Mouse (Mus musculus): ENCODE data around the gene Tekt2. TPM values are rescaled to one million over a fixed set of nuclear protein-coding genes. Genes with fewer than 3 reads are reported as not detected.
A peak's percentile ranks its signal among the peaks of the same experiment; 100 is the strongest.

Gene Tekt2
- not detected in 2 replicates for total RNA-seq (2017)

DNA sequence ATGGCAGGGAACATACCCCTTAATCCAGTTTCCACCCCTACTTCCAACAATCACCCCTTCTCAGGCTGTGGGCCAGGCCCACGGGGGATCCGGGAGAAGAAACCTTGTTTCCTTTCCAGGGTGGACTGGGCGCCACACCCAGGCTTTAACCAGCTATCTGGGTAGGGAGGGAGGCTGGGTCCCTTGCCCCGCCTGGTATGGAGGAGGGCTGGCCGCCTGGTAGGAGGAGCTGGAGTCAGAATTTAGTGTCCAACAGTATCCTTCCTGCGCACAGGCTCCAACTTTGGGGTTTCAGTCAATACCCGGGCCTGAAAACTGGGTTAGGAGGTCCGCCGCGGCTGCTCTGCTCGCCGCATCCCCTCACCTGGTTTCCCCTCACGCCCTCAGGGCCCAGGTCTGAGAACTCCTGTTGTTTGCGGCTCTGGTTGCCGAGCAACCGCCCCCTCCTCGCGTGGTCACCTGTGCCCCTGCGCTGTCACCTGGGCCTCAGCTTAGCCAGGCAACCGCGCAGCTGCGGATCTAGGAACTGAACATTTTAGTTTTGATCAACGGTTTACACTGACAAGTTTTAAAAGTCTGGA is at the start of gene Tekt2:
Tekt2 (minus strand) TSS at position 408 of the 581 bp plus-strand sequence.
- ATAC-seq (ENCODE audit: extremely low read depth, insufficient number of reproducible peaks, low FRiP score, poor library complexity, severe bottlenecking) = no peak

DNA sequence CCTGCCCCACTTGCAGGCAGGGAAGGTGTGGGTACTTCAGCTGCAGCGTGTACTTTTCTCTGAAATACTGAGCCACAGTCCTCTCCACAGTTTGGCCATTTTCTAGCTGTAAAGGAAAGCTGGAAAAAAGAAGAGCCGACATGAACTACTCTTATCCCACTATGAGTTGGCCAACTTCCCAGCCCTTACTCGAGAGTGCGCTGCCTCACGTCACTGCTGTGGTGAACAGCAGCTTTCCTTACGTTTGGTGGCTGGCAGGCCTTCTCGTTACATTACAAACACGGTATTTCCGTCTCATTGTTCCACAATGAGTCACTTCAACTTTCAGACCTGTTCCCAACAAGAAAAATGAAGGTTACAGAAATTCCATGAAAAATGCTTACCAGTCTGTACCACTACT is 46.0 kb upstream of the Tekt2 start:
- no peak for ATAC-seq (ENCODE audit: extremely low read depth, insufficient number of reproducible peaks, low FRiP score, poor library complexity, severe bottlenecking)

DNA sequence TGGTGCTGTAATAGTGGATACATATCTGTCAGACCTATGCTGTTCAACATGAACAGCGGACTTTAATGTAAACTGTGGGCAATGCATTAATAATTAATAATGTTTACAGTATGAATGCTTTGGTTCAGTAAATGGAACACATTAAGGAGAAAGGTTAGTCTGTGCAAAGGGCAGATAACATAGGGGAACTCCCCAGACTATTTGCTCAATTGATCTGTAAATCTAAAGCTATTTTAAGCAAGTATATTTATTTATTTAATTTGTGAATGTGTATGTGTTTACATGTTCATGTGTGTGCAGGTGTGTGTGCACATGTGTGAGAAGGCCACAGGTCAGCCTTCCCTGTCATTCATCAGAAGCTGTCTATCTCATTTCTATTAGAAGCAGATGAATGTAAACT is 34.6 kb upstream of the Tekt2 start:
- ATAC-seq (ENCODE audit: extremely low read depth, insufficient number of reproducible peaks, low FRiP score, poor library complexity, severe bottlenecking) = no peak

DNA sequence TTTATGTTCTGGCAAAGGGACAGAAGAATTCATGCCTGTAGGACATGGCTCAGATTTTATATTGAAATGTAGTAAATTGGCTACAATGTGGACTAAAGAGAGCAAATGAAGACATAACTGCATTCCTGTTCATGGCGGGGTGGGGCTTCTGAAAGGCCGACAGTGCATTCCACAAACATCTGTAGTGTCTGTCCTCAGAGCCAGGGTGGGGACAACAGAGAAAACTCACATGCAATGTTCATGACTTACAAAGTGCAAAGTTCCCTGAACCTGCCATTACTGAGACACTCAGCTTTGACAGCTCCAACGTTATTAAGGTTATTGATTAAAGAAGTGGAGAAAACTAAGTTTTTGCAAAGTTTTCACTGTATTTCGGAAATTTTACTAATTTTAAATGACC is 18.0 kb upstream of the Tekt2 start:
- ATAC-seq (ENCODE audit: extremely low read depth, insufficient number of reproducible peaks, low FRiP score, poor library complexity, severe bottlenecking) = no peak

DNA sequence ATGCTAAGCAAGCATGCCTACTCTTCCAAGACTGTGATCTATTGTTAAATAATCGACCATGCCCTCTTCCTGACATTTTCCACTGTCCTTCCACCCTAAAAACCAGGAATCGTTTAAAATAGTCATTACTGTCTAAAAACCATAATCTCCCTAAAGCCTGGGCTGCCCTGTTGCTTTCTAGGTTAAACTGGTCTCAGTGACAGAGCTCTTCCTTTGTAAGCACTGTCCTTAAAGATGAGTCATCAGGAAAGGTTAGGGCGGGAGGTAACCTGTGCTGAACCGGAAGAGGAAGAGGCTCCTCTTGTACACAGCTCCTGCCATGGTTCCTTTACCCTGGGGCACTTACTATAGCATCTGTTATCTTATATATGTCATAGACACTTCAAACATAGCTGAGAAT is 14.0 kb upstream of the Tekt2 start:
- no peak for ATAC-seq (ENCODE audit: extremely low read depth, insufficient number of reproducible peaks, low FRiP score, poor library complexity, severe bottlenecking)

DNA sequence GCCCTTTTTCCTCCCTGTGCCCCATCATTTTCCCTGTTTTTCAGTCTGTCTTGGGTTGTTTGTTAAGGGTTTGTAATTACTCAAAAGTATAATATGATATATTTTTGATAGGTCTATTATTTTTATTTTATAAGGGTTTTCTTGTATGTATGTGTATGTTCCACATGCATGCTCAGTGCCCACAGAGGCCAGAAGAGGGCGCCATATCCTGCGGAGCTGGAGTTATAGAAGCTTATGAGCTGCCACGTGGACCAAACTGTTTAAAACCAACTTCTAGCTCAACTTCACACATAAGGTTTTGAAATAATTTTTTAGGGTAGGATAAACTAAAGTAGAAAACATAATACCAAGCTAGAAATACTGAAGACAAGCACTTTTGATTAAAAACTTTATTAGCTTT is 6.9 kb upstream of the Tekt2 start:
- ATAC-seq (ENCODE audit: extremely low read depth, insufficient number of reproducible peaks, low FRiP score, poor library complexity, severe bottlenecking) = no peak

DNA sequence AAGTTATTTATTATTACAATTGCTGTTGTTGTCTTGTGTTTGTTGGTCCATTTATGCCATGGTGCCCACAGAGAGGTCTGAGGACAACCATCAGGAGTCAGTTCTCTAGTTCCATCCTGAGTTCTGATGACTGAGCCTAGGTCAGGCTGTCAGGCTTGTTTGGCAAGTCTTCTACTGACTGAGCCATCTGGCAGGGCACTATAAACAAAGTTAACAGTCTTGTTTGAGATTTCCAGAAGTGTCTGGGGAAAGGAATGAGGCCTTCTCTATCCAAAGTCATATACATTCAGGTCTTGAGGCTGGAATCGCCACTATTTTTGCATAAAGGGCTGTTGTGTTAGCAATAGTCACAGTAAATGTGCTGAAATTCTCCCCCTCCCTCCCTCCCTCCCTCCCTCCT is 6.3 kb upstream of the Tekt2 start:
- ATAC-seq (ENCODE audit: extremely low read depth, insufficient number of reproducible peaks, low FRiP score, poor library complexity, severe bottlenecking) = no peak

DNA sequence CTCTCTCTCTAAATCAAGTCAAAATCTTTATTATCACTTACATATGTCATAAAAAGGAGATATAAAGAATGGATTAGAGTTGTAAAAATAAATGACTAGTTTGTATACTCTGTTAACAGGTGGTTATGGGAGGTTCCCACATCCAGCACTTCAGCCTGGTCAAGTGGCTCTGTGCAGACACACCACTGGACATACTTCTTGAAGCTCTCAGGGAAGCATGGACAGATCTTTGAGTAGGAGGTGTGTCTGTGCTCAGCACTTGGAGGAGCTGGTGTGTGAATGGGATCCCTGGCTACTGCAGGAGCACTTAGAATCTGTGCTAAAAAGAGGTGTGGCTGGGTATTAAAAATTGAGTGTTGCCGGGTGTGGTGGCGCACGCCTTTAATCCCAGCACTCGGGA is 4.8 kb upstream of the Tekt2 start:
- no peak for ATAC-seq (ENCODE audit: extremely low read depth, insufficient number of reproducible peaks, low FRiP score, poor library complexity, severe bottlenecking)

DNA sequence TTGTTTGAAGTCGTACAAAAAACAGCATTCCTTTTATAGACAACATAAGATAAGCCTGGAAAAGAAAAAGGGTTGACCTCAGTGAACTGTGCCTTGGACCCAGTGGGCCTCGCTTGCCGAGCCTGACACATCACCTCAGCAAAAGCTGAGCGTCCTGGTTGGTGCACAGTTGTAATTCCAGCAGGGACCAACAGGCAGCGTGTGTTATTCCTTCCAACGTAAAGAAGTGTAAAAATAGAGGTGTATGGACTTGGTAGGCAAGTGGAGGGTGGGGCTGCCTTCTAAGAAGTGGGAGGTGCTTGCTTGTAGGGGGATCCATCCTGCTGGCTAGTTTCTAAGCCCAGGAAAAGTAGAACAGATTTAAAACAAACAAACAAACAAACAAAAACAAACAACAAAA is 548 bp upstream of the Tekt2 start:
- no peak for ATAC-seq (ENCODE audit: extremely low read depth, insufficient number of reproducible peaks, low FRiP score, poor library complexity, severe bottlenecking)

DNA sequence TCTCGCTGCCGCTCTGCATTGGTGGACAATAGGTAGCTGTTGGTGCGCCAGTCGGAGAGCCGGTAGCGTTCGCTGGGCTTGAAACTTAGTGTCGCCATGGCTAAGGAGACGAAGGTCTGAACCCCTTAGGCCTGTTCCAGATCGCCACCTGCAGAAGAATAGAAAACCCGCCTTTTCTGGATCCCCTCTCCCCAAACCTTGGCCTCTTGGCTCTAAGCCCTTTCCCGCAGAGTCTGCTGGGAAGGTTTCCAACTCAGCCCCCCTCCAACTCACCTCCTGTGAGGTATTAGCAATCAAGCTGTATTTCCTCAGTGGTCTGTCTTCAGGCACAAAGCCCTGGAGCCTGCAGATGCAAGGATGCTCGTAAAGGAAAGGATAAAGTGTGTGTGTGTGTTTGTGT is 627 bp downstream of the Tekt2 start:
- no peak for ATAC-seq (ENCODE audit: extremely low read depth, insufficient number of reproducible peaks, low FRiP score, poor library complexity, severe bottlenecking)

DNA sequence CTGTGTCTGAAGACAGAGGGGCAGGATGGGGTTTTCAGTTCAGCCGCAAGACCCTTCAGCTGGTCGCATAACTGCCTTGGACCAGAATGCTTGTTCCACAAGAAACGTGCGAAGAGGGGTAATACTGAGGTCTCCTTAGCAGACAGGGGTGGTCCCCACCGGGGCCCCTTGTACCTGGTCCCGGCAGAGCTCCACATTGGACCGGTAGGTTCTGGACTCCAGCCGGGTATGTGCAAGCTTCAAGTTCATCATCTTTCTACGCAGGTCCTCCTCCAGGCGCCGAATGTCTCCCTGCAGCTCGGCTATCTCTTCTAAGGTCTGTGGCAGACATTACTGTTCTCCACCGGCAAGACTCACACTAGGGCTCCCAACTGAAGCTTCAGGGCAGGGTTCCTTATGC is 2.8 kb downstream of the Tekt2 start:
- no peak for ATAC-seq (ENCODE audit: extremely low read depth, insufficient number of reproducible peaks, low FRiP score, poor library complexity, severe bottlenecking)

DNA sequence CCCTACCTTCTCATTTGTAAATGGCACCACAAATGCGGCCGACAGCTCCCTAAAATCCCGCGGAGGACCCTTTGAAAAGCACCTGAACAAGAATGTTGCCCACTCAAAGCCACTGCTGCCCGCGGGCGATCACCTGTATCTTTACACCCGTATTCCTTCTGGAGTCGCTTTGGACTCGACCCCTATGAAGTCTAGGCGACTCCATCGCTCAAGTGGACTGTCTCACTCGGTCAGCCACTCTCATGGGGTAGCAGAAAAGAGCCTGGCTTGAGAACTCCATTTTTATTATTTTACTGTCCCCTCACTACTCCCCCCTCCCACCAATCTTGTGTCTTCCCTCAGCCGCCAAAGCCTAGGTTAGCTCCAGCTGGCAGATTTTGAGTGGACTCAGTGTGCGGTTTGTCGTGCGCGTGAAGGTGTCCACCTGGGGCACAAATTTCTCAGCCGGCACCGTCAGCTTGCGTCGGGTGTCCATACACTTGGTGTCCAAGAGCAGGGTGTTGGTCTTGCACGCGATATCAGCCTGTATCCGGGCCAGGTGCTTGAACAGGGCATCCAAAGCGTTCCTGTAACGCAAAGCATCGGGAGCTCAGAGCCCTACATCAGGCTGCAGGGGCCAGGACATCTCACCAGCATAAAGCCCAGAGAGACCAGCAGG is 3.5 kb downstream of the Tekt2 start:
- no peak for ATAC-seq (ENCODE audit: extremely low read depth, insufficient number of reproducible peaks, low FRiP score, poor library complexity, severe bottlenecking)

DNA sequence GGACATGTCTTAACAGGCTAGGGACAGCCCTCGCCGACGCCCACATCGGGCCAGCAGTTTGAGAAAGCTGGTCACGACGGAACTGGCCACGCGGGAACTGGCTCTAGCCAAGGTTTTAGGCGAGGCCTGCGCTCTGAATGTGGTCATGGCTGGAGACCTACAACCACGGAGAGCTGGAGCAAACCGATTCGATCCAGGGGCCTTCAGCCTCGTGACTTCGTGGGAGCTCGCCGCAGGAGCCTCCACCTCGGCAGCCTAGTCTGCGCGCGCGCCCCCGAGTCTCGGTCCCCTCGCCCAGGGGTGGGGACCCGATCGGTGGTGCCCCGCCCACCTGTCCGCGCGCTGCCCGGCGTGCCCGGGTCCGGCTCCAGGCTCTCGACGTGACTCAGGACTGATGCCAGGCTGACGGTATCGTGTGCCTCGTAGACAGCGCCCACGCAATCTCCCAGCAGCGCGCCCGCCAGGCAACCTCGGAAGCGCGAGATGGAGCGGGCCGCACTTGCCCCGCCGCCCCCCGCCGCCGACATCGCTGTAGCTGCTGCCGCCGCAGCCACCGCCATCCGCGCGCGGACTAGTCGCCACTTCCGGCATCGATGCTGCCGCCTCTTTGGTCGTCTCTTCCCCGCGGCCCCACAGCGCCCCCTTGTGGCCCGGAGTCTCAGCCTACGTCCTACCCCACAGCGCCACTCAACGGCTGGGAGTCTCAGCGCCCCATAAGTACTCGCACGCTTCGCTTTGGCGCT is 4.2 kb downstream of the Tekt2 start, which contains the start of gene Adprhl2:
Adprhl2 (minus strand) TSS at position 593 of the 743 bp plus-strand sequence.
- peak; percentile 94 for ATAC-seq (ENCODE audit: extremely low read depth, insufficient number of reproducible peaks, low FRiP score, poor library complexity, severe bottlenecking)

DNA sequence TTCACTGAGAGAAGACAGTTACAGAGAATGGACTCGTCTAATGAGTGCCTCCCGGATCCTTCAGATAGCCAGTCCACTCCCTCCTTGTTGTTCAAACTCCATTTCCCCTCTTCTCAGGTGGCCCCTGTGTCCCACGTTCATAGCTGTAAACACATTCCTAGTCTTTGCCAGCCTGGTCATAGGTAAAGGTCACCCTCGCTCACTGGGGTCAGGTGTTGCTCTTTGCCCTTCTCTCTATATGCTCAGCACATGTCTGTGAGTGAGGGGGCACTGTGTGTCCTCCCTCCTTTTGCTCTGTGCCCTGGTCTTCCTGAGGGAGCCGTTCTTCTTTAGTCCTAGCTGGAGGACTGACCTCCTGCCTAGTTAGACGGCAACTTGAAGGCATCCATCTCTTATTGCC is 5.7 kb downstream of the Tekt2 start:
- no peak for ATAC-seq (ENCODE audit: extremely low read depth, insufficient number of reproducible peaks, low FRiP score, poor library complexity, severe bottlenecking)

DNA sequence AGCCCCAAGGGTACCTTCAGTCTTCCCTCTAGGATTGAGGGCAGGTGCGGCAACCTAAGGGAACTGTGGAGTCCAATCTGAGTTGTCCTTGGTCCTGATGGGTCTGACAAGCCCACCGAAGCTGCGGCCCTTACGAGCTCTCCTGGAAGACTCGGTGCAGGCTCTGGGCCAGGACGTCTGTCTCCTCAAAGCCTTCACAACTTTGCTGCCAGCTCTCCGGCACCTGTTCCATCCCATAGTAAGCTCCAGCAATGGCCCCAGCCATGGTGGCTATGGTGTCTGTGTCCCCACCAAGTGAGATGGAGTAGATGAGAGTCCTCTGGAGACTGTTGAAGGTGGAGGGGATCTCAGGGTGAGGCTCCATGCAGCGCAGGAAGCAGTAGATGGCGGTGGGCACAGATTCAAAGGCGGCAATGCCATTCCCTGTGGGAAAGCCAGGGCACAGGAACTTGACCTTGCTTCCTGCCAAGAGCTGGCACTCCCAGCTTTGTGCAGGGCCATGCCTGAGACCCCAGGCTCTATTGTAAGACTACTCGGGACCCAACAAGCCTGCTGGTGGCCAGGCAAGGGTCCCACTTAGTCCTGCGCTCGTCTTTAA is 8.9 kb downstream of the Tekt2 start:
- ATAC-seq (ENCODE audit: extremely low read depth, insufficient number of reproducible peaks, low FRiP score, poor library complexity, severe bottlenecking) = no peak

DNA sequence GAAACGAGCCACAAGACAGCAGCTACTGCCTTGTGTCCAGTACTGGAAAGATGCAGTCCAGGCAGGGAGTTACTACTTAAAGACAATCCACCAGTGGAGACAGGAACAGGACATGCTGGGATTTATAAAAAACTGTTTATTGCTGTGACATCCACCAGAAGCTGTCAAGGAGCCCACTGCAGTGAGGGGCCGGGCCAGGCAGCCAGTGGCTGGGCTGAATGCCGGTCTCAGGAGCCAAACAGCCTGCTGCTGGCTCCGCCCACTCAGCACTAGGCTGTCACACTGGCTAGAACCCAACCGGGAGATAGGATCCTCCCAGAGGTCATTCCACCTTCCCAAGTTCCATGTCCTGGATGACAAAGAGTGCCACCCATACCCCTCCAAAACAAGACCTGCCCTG is 9.6 kb downstream of the Tekt2 start:
- no peak for ATAC-seq (ENCODE audit: extremely low read depth, insufficient number of reproducible peaks, low FRiP score, poor library complexity, severe bottlenecking)

DNA sequence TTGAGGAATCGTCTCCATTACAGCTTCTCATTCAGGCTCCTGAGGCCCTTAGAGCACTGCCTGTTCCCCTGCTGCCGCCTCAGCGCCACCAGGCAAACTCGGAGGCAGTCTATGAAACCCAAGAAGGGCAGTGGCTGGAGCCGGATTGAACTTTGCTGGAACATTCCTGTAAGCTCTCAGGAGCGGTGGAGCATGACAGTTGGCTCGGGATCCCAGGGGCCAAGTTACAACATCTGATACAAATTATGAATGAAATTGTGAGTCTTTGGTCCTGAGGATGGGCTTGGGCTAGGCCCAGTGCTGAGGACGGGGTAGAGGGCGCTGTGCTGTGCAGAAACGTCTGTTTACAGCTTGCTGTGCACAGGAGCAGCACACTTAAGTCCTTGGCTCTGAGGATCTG is 11.1 kb downstream of the Tekt2 start:
- no peak for ATAC-seq (ENCODE audit: extremely low read depth, insufficient number of reproducible peaks, low FRiP score, poor library complexity, severe bottlenecking)

DNA sequence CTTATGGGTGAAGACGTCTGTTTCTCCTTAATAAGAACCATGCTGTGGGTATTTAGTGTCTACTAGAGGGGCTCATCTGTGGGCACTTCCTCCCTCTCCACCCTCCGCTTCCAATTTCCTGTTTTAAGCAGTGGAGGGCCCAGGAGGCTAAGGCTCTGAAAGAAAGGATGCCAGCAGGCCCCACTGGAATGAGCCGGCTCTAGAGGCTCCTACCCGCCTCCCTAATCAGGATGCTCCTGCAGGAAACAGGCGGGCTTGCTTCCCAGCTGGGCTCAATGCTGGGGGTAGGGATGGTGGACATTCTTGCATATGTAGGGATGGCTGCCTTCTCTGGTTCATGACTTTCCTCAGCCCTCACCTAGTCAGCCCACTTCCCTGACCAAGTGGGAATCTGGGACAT is 12.3 kb downstream of the Tekt2 start:
- no peak for ATAC-seq (ENCODE audit: extremely low read depth, insufficient number of reproducible peaks, low FRiP score, poor library complexity, severe bottlenecking)

DNA sequence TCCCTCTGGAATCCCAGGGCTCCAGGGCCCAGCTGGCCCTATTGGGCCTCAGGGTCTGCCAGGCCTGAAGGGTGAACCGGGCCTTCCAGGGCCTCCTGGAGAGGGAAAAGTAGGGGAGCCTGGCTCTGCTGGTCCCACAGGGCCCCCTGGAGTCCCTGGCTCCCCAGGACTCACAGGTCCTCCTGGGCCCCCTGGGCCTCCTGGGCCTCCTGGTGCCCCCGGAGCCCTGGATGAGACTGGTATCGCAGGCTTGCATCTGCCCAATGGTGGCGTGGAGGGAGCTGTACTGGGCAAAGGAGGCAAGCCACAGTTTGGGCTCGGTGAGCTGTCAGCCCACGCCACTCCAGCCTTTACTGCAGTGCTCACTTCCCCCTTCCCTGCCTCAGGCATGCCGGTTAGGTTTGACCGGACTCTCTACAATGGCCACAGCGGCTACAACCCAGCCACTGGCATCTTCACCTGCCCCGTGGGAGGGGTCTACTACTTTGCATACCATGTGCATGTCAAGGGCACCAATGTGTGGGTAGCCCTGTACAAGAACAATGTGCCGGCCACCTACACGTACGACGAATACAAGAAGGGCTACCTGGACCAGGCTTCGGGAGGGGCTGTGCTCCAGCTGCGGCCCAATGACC is 13.8 kb downstream of the Tekt2 start:
- no peak for ATAC-seq (ENCODE audit: extremely low read depth, insufficient number of reproducible peaks, low FRiP score, poor library complexity, severe bottlenecking)

DNA sequence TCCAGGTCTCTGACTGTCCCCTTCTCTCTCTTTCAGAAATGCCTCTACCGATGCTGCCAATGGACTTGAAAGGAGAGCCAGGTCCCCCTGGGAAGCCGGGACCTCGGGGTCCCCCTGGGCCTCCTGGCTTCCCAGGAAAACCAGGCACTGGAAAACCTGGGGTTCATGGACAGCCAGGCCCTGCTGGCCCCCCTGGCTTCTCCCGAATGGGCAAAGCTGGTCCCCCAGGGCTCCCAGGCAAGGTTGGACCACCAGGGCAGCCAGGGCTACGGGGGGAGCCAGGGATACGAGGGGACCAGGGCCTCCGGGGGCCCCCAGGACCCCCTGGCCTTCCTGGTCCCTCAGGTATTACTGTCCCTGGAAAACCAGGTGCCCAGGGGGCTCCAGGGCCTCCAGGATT is 15.1 kb downstream of the Tekt2 start:
- no peak for ATAC-seq (ENCODE audit: extremely low read depth, insufficient number of reproducible peaks, low FRiP score, poor library complexity, severe bottlenecking)
